8 mouse cellular contexts compared by ENCODE assay signal in the genomic region with DNA sequence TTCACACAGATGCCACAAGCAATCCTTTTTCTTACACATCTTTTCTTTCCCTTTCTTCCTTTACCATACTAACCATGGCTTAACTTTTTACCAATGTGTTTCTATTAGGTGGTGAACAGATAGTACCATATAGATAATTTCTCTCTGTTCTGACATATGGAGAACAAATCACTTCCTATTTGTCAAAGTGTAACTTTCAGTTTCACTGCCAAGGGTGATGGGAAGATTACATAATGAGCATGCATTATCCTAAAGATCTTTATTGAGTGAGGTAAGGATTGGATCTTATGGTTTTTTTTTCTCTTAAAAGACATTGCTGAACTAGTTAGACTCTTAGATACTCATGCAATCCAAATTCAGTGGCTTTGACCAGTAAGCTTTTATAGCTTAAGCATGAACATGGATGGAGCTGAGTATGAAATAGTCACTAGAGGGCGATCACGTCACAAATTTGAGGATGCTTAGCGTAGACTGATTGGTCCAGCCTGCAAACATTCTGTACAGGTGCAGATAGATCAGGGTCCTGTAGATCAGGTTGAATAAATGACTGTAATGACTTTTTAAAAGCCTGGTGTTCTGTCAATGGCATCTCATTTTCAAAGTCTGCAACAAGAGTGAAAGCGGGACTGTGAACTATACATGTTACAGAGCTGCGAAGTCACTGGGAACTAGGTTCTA.
DNase-seq lines count a peak whose midpoint lies in the region; ATAC-seq lines count a peak whose summit lies in the region.

No protein-coding gene starts in this region.

- no peaks in the 10 kb centered on the region for H3K36me3 ChIP-seq in stomach, embryonic 14.5 days (ENCODE audit: control insufficient read depth, insufficient read depth, low read length)

- H3K27me3 ChIP-seq in stomach, embryonic 14.5 days (ENCODE audit: control insufficient read depth, insufficient read depth, low read length): no peaks in the 10 kb centered on the region

- H3K9ac ChIP-seq in stomach, embryonic 14.5 days (replicated peaks; ENCODE audit: low read depth, low read length): no peak overlapping the region

- intact Hi-C loops in heart, postnatal 10 days (cut with DNase I): loop anchor here (2.0 kb wide), 3 partner anchors 155 to 359 kb away; a partner anchor contains a TSS

- peak; percentile 7 to 75 for DNase-seq in adrenal gland, adult (ENCODE audit: inconsistent age in 2 of 2, low spot score in 1 of 2)
- no peak for DNase-seq in adrenal gland, postnatal 4 days (ENCODE audit: low spot score in 2 of 2)
- peak; percentile 4 for DNase-seq in T-cell, adult 2 months (ENCODE audit: low spot score)
- peak; percentile 90 for DNase-seq in embryo, embryonic 10 days (ENCODE audit: low spot score)
- DNase-seq in heart, postnatal 10 days: peak; percentile 61 to 64
- DNase-seq in kidney, postnatal 25 days: peak; percentile 41 to 53
- DNase-seq in lung, postnatal 36 days: peak; percentile 67

- 29% methylated on average over 5 of the region's 5 CpGs for WGBS in stomach, embryonic 14.5 days

- no peaks in the 10 kb centered on the region for H3K9me3 ChIP-seq in stomach, embryonic 14.5 days (ENCODE audit: control insufficient read depth, low read depth, low read length)

- no peak overlapping the region for H3K27ac ChIP-seq in stomach, embryonic 14.5 days (ENCODE audit: low read length)

- H3K4me2 ChIP-seq in stomach, embryonic 14.5 days (replicated peaks; ENCODE audit: low read depth, low read length): no peak overlapping the region

- peak; percentile 84; the same call in 1 of the 2 replicates for ATAC-seq in stomach, embryonic 14.5 days (ENCODE audit: insufficient number of reproducible peaks, insufficient read depth, low FRiP score, low read depth)

- no peak overlapping the region for H3K4me3 ChIP-seq in stomach, embryonic 14.5 days (ENCODE audit: low read depth, low read length)

- no peaks in the 10 kb centered on the region for H3K4me1 ChIP-seq in stomach, embryonic 14.5 days (ENCODE audit: control insufficient read depth, insufficient read depth, low read length)

Comparison
In these comparisons a context has a peak if more than half of its experiments do, and no peak if none do; other contexts are left out.
1. DNase-seq: peak in adrenal gland, adult (2 of 2), T-cell, adult 2 months (single experiment), embryo, embryonic 10 days (single experiment), heart, postnatal 10 days (2 of 2), kidney, postnatal 25 days (2 of 2) and lung, postnatal 36 days (single experiment); none in adrenal gland, postnatal 4 days (0 of 2).